Mouse (Mus musculus): ENCODE results near the gene Zfp672. TPM values are rescaled to one million over a fixed set of nuclear protein-coding genes. Genes with fewer than 3 reads are reported as not detected.

Zfp672 gene
- total RNA-seq, 2 experiments from 2014 or later: 14.7 to 28.8 TPM

- peak; percentile 74 for ATAC-seq (ENCODE audit: poor library complexity, severe bottlenecking)
These were observed 40.0 kb downstream of the Zfp672 start for GRCm38 (mm10) chr11:58289992-58290682.

- peak; percentile 51 for ATAC-seq (ENCODE audit: poor library complexity, severe bottlenecking)
These were observed 47.6 kb downstream of the Zfp672 start for GRCm38 (mm10) chr11:58282518-58282917.

GRCm38 (mm10) chr11:58281970-58282496 lies 48.1 kb downstream of the Zfp672 start:
- ATAC-seq (ENCODE audit: poor library complexity, severe bottlenecking): 0 out of 2 replicates have a peak, but pooled peaks have one; percentile 12

- peak; percentile 72 for ATAC-seq (ENCODE audit: poor library complexity, severe bottlenecking)
These were observed 54.4 kb downstream of the Zfp672 start for GRCm38 (mm10) chr11:58275756-58276155.

- ATAC-seq (ENCODE audit: poor library complexity, severe bottlenecking): peak; percentile 82
These were observed 55.6 kb downstream of the Zfp672 start, which contains the start of gene 4930438A08Rik for GRCm38 (mm10) chr11:58274572-58274971. Gene 4930438A08Rik (plus strand): TSS chr11:58274799.

- no peak for ATAC-seq (ENCODE audit: poor library complexity, severe bottlenecking)
These were observed 61.9 kb downstream of the Zfp672 start for GRCm38 (mm10) chr11:58268285-58268684.

Other genes starting within 250 kb of the Zfp672 start
- gene Gm12248, start 237.2 kb downstream of the Zfp672 start, total RNA-seq (2015): not detected in 2 replicates
- gene Gm12248, start 237.2 kb downstream of the Zfp672 start, total RNA-seq (2017): not detected in 2 replicates
- 57.4 and 62.3 TPM in 2 replicates for gene Cnot8, start 226.2 kb downstream of the Zfp672 start, total RNA-seq (2015)
- gene Cnot8, start 226.2 kb downstream of the Zfp672 start, total RNA-seq (2017): 86.3 and 88.8 TPM in 2 replicates
- gene Gemin5, start 161.8 kb downstream of the Zfp672 start, total RNA-seq (2015): 3.4 and 7.3 TPM in 2 replicates
- 7.4 and 7.8 TPM in 2 replicates for gene Gemin5, start 161.8 kb downstream of the Zfp672 start, total RNA-seq (2017)
- gene Mrpl22, start 158.7 kb downstream of the Zfp672 start, total RNA-seq (2015): 45.0 and 47.8 TPM in 2 replicates
- 29.6 and 31.8 TPM in 2 replicates for gene Mrpl22, start 158.7 kb downstream of the Zfp672 start, total RNA-seq (2017)
- gene Igtp, start 130.8 kb downstream of the Zfp672 start, total RNA-seq (2015): 21.0 and 23.8 TPM in 2 replicates
- gene Igtp, start 130.8 kb downstream of the Zfp672 start, total RNA-seq (2017): 14.0 and 16.0 TPM in 2 replicates
- 19.7 and 23.3 TPM in 2 replicates for gene Irgm2, start 130.7 kb downstream of the Zfp672 start, total RNA-seq (2015)
- gene Irgm2, start 130.7 kb downstream of the Zfp672 start, total RNA-seq (2017): 18.2 and 18.7 TPM in 2 replicates
- gene 4930438A08Rik, start 55.5 kb downstream of the Zfp672 start, total RNA-seq (2015): 12.5 and 18.7 TPM in 2 replicates
- gene 4930438A08Rik, start 55.5 kb downstream of the Zfp672 start, total RNA-seq (2017): 23.6 and 30.1 TPM in 2 replicates
- 5.6 and 9.7 TPM in 2 replicates for gene Zfp692, start 23.3 kb downstream of the Zfp672 start, total RNA-seq (2015)
- 8.6 and 9.2 TPM in 2 replicates for gene Zfp692, start 23.3 kb downstream of the Zfp672 start, total RNA-seq (2017)
- gene Sh3bp5l, start 385 bp upstream of the Zfp672 start, total RNA-seq (2015): 3.8 and 4.1 TPM in 2 replicates
- gene Sh3bp5l, start 385 bp upstream of the Zfp672 start, total RNA-seq (2017): 13.6 and 20.5 TPM in 2 replicates
- not detected in 2 replicates for gene Lypd8, start 48.7 kb upstream of the Zfp672 start, total RNA-seq (2015)
- gene Lypd8, start 48.7 kb upstream of the Zfp672 start, total RNA-seq (2017): not detected in 2 replicates
- not detected in 2 replicates for gene 1810065E05Rik, start 90.8 kb upstream of the Zfp672 start, total RNA-seq (2015)
- not detected in 2 replicates for gene 1810065E05Rik, start 90.8 kb upstream of the Zfp672 start, total RNA-seq (2017)
- not detected in 2 replicates for gene Gm12253, start 102.2 kb upstream of the Zfp672 start, total RNA-seq (2015)
- not detected in 2 replicates for gene Gm12253, start 102.2 kb upstream of the Zfp672 start, total RNA-seq (2017)
- not detected in 2 replicates for gene Lypd9, start 122.6 kb upstream of the Zfp672 start, total RNA-seq (2015)
- not detected in 2 replicates for gene Lypd9, start 122.6 kb upstream of the Zfp672 start, total RNA-seq (2017)
- gene Olfr30, start 131.9 kb upstream of the Zfp672 start, total RNA-seq (2015): not detected in 2 replicates
- not detected in 2 replicates for gene Olfr30, start 131.9 kb upstream of the Zfp672 start, total RNA-seq (2017)
- gene Olfr332, start 162.2 kb upstream of the Zfp672 start, total RNA-seq (2015): not detected in 2 replicates
- not detected in 2 replicates for gene Olfr332, start 162.2 kb upstream of the Zfp672 start, total RNA-seq (2017)
- not detected in 2 replicates for gene Olfr331, start 172.2 kb upstream of the Zfp672 start, total RNA-seq (2015)
- not detected in 2 replicates for gene Olfr331, start 172.2 kb upstream of the Zfp672 start, total RNA-seq (2017)
- not detected in 2 replicates for gene Olfr330, start 204.5 kb upstream of the Zfp672 start, total RNA-seq (2015)
- gene Olfr330, start 204.5 kb upstream of the Zfp672 start, total RNA-seq (2017): not detected in 2 replicates
- not detected in 2 replicates for gene Olfr329-ps, start 216.1 kb upstream of the Zfp672 start, total RNA-seq (2015)
- gene Olfr329-ps, start 216.1 kb upstream of the Zfp672 start, total RNA-seq (2017): not detected in 2 replicates
- gene Olfr328, start 225.3 kb upstream of the Zfp672 start, total RNA-seq (2015): not detected in 2 replicates
- gene Olfr328, start 225.3 kb upstream of the Zfp672 start, total RNA-seq (2017): 0.07 TPM in 1 of 2 replicates, not detected in the other
- not detected in 2 replicates for gene Olfr224, start 240.2 kb upstream of the Zfp672 start, total RNA-seq (2015)
- not detected in 2 replicates for gene Olfr224, start 240.2 kb upstream of the Zfp672 start, total RNA-seq (2017)
- gene Olfr325, start 247.4 kb upstream of the Zfp672 start, total RNA-seq (2015): not detected in 2 replicates
- not detected in 2 replicates for gene Olfr325, start 247.4 kb upstream of the Zfp672 start, total RNA-seq (2017)